Mouse (Mus musculus): ENCODE results near the gene Aebp2. TPM values are rescaled to one million over a fixed set of nuclear protein-coding genes. Genes with fewer than 3 reads are reported as not detected.
A peak's percentile ranks its signal among the peaks of the same experiment; 100 is the strongest.

The Aebp2 gene
- total RNA-seq, 2 experiments from 2014 or later: 55.3 to 64.4 TPM

DNA sequence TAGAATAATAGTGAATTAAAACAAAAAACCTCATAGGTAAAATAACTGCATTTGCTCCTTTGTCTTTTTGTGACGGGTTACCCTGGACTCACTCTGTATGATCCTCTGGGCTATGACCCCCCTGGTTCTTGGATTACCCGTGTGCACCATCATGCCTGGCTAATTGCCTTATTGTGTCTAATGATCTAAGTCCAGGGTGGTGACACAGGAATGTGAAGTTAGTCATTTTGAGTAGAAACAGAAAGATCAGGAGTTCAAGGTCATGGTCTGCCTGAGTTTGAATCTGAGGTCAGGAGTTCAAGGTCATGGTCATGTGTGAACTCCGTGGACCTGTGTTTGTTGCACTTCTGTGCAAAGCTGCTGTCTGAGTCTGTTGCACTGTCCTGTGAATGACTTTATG is 16.7 kb upstream of the Aebp2 start:
- no peak for DNase-seq (ENCODE audit: low spot score in 2 of 2)

DNA sequence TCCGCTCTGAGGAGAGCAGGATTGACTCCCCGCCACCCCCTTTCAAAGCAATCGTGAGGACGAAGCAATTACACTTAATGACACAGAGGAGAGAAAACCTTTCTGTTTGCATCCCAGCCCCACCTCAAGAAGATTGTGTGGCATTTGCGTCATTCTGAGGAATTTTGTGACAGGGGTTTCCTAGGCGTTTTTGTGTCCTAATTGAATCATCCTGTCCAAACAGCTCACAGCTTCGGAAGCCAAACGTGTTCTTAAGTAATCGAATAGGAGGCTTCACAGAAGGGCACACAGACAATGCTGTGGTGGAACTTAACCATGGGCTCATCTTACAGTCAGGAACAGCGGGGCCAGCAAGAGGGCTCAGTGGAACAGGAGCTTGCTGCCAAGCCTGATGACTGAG is 15.9 kb upstream of the Aebp2 start:
- no peak for DNase-seq (ENCODE audit: low spot score in 2 of 2)

DNA sequence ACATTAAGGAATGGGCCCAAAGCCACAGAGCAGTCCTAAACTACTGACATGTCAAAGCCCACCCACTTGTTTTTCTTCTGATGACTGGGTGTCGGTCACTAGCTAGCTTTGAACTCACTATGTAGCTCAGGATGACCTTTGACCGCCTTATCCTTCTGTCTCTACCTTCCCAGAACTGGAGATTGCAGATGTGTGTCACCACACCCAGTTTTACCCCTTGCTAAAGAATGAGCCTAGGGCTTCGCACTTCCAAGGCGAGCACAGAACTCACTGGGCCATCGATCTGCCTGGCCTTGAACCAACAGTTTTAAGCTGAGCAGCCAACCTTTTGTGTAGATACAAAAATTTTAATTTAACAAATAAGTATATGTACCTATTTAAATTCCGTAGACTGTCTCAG is 13.8 kb upstream of the Aebp2 start:
- DNase-seq (ENCODE audit: low spot score in 2 of 2): no peak

DNA sequence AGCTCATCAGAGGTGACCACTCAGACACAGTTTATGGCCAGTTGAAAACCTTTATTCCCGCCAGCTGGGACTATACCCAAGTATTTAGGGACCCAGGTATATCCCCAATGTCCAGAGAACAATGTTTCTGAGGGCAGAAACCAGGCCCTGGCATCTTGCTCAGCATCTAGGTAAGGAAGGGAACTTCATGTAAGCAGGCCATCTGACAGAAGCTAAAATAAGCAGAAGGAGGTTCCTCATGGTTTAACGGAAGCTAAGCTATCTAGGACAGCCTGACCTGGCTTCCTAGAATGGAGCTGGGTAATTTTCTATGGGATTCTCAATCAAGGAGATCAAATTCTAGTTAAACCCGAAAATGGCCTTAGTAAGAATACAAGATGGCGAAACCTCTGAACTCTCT is 12.9 kb upstream of the Aebp2 start:
- no peak for DNase-seq (ENCODE audit: low spot score in 2 of 2)

DNA sequence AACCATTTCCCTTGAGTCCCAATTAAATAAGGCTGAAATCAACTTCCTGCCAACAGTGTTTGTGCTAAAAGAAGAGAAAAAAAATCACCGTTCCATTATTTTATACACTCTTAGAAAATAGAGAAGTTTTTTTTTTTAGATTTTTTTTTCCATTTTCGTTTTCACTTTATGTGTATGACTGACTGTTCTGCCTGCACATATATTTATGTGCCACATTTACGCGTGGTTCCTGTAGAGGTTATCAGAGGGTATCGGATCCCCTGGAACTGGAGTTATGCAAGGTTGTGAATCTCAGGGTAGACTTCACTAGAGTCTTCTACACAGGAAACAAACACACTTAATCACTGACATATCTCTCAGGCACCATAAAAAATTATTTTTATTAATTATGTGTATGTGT is 12.3 kb upstream of the Aebp2 start:
- DNase-seq (ENCODE audit: low spot score in 2 of 2): no peak

DNA sequence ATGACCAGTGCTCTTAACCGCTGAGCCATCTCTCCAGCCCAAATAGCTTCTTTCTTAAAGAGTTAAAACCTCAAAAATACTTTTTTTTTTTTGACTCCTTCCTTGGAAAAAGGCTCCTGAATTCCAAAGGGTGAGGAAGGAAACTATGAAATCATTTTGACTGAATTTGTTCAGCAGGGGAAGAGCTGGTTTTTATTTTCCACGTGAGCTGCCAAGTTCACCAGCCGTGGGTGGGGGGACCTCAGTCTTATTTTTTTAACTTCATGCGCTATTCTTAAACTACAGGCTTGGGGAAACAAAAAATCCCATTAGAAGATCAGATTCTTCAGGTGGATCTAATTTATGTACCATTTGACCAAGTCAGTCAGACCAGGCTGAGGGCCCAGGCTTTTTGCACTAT is 11.2 kb upstream of the Aebp2 start:
- no peak for DNase-seq (ENCODE audit: low spot score in 2 of 2)

DNA sequence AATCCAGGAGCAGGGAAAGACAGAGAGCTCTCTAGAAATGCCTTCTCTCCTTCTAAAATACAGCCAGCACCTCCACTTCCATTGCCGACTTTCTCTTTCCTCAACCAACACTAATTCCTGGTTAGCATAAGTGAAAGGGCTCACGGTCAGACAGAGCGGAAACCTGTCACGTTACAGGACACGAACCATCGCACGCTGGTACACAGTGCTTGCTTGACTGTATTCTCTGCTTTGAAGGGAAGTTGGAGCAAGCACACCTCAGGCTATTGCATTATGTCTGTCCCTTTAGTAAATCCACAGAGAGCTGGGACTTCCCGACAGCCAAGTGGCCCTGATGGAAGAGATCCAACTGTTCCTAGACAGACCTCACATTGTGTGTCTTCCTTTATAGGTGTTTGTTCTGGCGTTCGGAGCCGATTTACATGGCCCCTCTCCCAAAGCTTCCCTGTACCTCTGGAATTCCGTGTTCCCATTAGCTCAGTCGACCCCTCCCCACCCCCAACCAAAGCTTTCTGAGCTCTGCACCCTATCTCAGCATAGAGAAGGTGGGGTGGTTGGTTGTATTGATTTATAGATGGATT is 10.5 kb upstream of the Aebp2 start:
- no peak for DNase-seq (ENCODE audit: low spot score in 2 of 2)

DNA sequence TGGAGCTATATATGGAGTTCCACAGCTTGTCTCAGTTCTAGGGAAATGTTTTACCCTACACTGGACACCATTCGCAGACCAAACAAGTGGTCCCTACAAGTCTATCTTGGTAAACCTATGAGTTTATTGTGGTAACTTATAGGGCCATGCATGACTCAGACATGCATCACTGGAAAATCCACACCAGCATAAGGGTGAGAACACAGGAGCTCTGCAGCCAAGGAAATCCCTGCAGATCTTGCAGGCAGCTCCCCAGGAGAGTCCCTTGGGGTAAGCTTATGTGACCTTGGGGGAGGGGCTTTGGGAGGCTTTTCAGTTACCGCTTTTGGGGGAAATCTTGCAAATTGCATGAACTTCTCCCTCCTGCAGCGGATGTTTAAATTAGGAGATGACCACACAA is 8.6 kb upstream of the Aebp2 start:
- DNase-seq (ENCODE audit: low spot score in 2 of 2): no peak

DNA sequence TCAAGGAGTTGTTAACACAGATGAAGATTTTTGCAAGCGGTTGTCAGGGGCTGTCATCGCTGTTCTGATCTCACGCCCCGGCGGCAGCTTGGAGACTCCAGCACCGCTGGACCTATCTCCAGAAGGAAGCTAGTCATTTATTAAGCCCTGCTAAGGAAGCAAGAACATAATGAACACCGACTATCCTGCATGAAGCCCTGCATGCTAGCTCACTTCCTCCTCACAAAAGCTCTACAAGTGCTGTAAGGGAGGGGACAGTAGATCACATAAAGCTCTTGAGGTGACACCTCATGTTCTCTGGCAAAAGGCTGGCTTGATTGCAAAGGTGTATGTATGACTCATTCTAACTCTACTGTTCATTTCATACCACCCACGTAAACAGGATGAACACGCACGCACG is 7.8 kb upstream of the Aebp2 start:
- DNase-seq (ENCODE audit: low spot score in 2 of 2): no peak

DNA sequence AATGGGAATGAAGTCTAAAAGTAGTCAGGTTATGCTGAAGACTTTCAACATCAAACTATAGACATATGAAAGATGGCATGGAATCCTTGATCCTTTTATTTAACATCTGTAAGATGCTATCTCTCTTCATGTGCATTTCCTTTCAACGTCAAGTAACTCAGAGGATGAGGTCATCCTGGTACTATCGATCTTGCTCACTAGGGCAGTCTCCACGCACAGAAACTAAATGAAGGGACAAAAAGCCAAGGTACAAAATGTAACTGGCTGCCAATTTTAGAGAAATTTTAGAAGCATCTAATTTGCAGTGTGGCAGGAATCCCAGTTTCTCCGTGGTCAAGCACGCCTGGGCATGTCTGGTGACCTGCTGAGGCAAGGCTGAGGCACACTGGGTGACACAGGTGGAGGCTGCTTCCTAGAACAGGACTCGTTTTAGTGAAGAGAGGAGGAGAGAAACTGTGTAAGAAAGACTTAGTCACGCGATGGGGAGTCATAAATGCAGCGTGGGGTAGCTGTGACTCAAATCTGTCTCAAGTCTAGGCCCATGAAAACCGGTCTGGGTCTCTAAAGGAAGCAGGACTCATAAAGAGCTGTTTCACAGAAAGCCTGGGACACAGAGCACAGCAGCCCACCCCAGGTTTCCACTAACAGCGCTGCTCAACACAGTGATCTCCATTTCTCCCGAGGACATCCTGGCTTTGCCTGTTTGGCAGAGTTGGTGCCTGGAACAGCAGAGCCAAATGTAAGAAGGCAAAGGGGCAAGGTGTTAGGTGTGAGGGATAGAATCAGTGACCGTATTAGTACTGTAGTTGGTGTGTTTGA is 1.7 kb upstream of the Aebp2 start:
- DNase-seq (ENCODE audit: low spot score in 2 of 2): no peak

DNA sequence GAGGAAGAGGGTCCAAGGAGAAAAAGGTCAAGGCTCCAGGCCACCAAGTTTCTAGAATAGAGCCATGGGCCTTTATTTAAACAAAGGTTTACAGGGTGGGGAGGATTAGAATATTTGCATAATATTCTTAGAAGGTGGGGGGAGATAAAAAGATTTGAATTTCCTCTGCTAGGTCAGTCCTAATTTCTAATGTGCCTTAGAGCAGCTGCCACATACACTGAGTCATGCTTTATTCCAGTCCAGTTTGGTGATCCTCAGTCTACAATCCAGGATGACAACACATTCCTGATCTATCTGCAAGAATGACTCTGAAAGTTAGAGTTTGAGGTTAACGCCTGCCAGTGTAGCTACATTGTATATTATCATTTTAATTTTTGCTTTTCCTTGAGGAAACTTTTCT is 841 bp upstream of the Aebp2 start:
- DNase-seq (ENCODE audit: low spot score in 2 of 2): no peak

DNA sequence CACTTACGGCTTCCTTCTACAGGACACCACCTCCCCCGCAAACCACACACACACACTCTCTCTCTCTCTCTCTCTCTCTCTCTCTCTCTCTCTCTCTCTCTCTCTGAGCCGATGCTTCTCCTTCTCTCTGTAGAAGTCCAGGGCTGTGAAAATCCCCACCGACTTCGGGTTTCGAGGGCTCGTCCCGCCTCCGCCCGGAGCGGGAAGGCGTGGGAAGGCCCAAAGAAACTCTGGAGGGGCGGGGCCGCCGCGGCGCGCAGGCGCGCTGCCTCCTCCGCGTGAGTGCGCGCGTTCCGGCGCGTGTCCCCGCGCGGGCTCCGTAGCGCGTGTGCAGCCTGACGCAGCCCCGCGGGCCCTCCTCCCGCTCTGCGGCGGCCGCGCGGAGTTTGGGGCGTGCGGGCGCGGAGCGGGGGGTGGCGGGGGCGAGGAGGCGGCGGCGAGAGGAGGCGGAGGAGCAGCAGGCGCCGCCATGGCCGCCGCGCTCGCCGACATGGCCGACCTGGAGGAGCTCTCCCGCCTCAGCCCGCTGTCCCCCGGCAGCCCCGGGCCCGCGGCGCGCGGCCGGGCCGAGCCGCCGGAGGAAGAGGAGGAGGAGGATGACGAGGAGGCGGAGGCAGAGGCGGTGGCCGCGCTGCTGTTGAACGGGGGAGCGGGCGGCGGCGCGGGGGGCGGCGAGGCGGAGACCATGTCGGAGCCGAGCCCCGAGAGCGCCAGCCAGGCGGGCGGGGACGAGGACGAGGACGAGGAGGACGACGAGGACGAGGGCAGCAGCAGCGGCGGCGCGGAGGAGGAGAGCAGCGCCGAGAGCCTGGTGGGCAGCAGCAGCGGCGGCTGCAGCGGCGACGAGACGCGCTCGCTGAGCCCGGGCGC is 998 bp downstream of the Aebp2 start:
- DNase-seq (ENCODE audit: low spot score in 2 of 2): peak; percentile 87 to 95

DNA sequence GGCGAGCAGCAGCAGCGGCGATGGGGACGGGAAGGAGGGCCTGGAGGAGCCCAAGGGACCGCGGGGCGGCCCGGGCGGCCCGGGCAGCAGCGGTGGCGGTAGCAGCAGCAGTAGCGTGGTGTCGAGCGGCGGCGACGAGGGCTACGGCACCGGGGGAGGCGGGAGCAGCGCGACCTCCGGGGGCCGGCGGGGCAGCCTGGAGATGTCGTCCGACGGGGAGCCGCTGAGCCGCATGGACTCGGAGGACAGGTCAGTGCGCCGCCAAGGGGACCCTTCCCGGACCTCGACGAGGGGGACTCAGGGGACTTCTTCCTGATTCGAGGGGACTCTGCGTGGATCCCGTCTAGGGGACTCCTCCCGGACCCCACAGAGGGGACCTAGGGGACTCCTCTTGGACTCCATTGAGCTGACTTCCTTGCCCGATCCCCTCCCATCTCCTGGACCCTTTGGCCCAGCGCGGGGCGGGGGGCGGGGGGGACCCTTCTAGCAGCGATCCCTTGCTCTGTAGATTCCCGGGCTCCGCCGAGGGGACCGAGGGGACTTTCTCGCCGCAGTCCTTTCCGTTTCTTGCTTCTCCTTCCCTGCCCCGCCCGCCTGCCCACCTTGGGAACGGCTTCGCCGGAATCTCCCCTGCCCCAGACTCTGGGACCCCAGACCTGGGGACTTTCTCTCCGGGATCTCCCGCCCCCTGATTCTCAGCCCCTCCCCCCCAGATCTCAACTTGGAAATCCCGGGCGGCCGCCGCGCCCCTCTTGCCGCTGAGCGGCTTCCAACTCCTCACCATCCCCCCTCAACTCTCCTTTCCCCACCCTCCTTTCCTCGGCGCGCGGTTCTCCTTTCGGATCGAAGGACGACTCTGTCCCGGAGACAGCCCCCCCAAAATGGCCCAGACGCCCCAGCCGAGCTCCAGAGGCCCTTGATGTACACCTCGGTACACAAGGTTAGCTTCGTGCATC is 1.9 kb downstream of the Aebp2 start:
- DNase-seq (ENCODE audit: low spot score in 2 of 2): no peak

DNA sequence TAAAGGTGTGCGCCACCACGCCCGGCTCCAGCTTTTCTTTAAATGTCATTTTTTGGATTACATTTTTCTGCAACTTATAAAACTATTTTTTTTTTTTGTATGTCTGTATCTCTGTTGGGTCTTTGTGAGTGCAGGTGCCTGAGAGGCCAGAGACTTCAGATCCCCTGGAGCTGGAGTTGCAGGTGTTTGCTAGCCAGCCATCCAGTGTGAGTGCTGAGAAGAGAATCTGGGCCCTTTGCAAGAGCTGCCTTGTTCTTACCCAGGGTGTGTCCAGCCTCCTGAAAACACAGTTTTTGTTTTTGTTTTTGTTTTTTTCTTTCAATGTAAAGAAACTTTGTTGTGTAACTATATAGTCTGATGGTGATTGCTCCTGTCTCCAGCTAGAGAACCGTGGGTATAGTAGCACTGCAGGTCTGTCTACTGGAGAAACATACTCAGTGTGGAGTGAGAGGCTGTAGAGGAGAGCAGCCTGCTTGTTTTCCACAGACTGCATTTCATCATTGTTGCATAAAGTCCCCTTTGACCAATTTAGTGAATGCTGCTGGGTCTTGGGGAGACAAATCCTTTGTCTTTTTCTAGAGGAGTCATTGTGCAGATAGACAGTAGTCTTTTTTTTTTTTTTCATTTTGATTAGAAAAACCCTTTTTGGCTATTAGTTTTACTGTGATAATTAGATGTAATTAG is 6.9 kb downstream of the Aebp2 start:
- DNase-seq (ENCODE audit: low spot score in 2 of 2): no peak

DNA sequence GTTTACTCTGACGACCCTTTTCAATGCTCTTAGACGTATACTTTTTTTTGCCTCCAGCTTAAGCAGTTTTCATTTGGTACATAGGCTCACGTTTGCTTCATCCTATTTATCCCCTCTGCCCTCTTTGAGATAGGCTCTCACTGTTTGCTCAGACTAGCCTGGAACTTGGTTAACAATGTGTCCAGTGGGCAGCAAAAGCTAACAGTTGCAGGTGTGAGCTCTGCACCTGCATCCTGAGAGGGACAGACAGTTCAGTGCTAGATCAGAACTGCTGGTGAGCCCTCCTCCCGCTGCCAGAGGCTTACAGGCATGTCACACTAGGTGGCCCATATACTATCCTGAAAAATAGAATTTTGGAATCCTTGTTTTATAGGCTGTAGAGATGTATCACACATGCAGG is 7.8 kb downstream of the Aebp2 start:
- no peak for DNase-seq (ENCODE audit: low spot score in 2 of 2)

DNA sequence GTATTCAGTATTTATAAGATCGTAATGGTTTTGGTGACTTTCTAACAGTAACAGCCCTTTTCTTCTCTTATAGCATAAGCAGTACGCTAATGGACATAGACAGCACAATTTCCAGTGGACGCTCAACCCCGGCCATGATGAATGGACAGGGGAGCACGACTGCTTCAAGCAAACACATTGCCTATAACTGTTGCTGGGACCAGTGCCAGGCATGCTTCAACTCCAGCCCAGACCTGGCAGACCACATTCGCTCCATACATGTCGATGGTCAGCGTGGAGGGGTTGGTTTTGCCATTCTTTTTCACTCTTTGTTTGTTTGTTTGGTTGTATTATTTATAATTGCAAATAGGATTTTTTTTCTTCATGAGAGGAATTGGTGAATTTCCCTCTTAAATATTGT is 11.2 kb downstream of the Aebp2 start:
- DNase-seq (ENCODE audit: low spot score in 2 of 2): no peak

DNA sequence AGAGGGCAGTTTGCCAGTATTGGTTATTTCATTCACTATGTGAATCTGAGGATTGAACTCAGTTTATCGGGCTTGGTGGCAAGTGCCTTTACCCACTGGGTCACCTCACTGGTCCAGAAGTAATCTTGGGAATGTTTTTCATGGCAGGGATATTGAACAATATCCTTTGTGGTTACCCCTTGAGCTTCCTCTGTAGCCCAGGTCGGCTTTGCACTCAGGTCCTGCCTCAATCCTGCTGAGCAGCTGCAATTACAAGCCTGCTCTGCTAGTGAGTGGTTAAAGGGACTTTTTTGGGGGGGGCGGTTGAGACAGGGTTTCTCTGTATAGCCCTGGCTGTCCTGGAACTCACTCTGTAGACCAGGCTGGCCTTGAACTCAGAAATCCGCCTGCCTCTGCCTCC is 13.8 kb downstream of the Aebp2 start:
- DNase-seq (ENCODE audit: low spot score in 2 of 2): no peak

DNA sequence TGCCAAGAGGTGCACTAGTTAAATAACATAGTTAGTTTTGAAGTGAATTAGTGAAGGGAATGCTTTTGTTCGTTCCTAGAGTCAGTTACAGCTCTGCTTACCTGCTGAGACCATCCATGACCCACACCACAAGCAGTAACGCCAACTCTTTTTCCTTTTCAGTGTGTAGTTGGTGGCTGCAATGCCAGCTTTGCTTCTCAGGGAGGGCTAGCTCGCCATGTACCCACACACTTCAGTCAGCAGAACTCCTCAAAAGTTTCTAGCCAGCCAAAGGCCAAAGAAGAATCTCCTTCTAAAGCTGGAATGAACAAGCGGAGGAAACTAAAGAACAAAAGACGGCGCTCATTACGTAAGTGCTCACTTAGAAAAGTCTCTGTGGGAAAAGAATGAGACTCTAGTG is 19.5 kb downstream of the Aebp2 start:
- no peak for DNase-seq (ENCODE audit: low spot score in 2 of 2)

DNA sequence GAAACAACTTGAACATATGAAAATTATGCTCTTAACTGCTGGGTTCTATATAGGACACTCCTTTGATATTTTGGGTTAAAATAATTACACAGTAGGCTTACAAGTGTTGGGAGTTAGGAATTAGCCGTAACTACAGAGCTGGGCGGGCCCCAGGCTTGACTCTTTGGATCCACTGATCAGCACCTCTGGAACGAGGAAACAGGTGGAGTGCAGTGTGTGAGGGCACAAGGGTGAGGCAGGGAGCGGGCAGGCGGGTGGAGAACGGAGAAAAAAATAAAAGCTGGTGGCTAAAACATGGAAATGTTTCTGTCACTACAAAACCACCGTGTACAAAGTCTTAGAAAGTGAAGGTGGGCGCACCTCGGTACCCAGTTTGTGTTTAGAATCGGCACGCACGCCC is 20.2 kb downstream of the Aebp2 start:
- no peak for DNase-seq (ENCODE audit: low spot score in 2 of 2)

DNA sequence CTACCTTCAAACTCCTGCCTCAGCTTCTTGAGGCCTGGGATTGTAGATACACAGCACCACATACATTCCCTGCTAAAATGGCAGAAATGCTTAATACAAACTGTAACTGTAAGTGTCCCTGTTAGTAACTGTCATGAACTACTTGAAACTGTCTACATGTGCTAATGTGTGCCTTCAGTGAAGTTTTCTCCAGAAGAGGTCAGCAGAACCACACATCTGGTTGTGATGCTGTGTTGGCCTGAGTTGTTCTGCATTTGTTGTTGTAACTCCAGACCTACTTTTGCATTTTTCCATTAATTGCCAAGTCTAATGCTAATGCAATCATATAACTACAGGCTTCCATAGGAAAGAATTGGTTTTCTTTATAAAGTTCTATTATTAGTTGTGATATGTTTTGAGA is 23.5 kb downstream of the Aebp2 start:
- DNase-seq (ENCODE audit: low spot score in 2 of 2): no peak

DNA sequence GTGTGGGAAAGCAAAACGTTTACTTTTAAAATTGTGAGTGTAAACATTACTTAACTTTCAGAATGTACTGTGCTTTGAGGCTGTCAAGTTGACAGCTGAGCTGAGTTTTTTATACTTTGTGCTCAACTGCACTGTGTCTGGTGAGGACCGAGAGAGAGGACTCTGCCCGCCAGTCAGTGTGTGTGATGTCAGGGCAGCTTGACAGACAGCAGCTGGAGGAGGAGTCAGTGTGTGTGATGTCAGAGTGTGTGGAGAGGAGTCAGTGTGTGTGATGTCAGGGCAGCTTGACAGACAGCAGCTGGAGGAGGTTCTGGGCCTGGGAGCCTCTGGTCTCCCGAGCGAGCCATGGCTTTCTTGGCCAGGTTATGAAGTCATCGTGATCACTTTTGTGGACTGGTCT is 24.4 kb downstream of the Aebp2 start:
- DNase-seq (ENCODE audit: low spot score in 2 of 2): no peak
